Mouse (Mus musculus) left cerebral cortex, postnatal 36 days (tissue): ENCODE results near the gene Adam33. TPM values are rescaled to one million over a fixed set of nuclear protein-coding genes. Genes with fewer than 3 reads are reported as not detected.
"Not testable (repeated sequence)": the region's sequence is repeated elsewhere in the genome, so short reads cannot be mapped to it uniquely, and the experiment has no call there.

Experiments
- DNase-seq, 2 experiments: peaks; one replicate each; pipeline ENCODE4 v3.0.0; 2021 to 2022; ENCODE audit warnings: low spot score in 2 of 2, mixed read lengths in 1 of 2
- intact Hi-C: fragments of 180-260 bp; cut with DNase I; formaldehyde crosslinking; loops from one replicate; pipeline ENCODE4 v1.15.1; 2025
- microRNA-seq: library from miRNA; unstranded; fragments of <30 nt; microRNA quantifications from one replicate; pipeline ENCODE4 v1.2.0, GENCODE M21; 2022
- total RNA-seq, 2 experiments: library from RNA; stranded (reverse); gene quantifications; 2 replicates each; pipeline ENCODE4 v1.2.3; 2021

The Adam33 gene
- total RNA-seq, 2 experiments from 2014 or later, result 4.9 to 9.0 TPM

DNA sequence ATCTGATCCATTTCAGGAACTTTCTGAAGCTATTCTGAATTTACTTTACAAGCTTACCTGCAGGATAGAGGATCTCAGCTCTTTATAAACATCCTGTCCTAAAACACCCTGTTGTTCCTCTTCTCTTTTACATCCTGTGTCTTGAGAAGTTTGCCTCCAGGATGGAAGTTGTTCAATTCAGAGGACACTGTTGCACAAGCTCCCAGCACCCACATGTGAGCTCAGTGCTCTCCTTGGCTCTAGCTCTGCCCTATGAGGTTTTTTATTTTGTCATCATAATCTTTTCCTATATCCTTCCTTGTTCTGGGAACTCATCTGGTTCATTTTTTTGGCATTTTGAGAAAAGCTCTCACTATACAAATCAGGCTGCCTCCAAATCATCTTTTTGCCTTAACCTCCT lies 26.9 kb downstream of the Adam33 start:
- DNase-seq, result no peak
- intact Hi-C loops, result no loop called here

- no peak for DNase-seq
- intact Hi-C loops, result no loop called here
Measured at GRCm38 (mm10) chr2:131036343-131036742, 27.3 kb downstream of the Adam33 start.

GRCm38 (mm10) chr2:131031406-131031805 lies 32.2 kb downstream of the Adam33 start:
- DNase-seq, intact Hi-C loops: not testable (repeated sequence)

- intact Hi-C loops, result no loop called here
Measured at GRCm38 (mm10) chr2:131030998-131031397, 32.6 kb downstream of the Adam33 start.

DNA sequence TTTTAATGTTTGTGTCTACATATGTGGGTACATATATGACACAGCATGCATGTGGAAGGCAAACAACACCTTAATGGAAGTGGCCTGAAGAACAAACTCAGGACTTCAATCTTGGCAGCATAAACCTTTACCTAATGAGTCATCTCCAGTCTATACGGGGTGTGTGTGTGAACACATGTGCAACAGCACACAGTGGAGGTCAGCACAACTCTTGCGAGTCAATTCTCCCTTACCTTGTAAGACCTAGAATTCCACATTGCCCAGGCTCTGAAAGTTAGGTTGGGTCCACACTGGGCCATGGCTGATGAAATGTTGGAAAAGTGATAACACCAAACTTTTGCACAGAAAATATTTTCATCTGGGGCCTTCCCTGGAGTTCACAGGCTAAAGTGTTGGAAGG lies 33.1 kb downstream of the Adam33 start:
- no peak for DNase-seq
- intact Hi-C loops, result no loop called here

More at GRCm38 (mm10) chr2:131030998-131031397, 32.6 kb downstream of the Adam33 start:
- DNase-seq, result no peak

GRCm38 (mm10) chr2:131029065-131029935 lies 34.3 kb downstream of the Adam33 start:
- intact Hi-C loops, result no loop called here
- DNase-seq, result no peak

DNA sequence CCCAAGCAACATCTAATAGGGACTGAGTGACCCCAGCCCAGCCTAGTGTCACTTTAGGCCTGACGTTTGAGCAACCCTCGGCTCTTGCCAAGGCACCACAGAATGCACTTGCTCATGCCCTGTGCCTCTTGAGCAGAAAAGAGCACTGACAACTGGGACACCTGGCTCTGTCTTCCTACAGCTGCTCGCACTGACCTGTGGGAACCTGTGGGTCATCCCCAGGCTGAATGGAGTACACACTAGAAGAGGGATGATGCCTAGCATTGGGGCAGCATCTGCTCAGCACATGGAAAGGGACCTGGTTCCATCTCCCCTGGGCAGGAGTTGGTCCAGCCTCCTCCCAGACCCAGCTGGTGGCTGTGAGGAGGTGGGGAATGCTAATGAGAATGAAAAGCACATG lies 36.7 kb downstream of the Adam33 start:
- no peak for DNase-seq
- intact Hi-C loops, result no loop called here

DNA sequence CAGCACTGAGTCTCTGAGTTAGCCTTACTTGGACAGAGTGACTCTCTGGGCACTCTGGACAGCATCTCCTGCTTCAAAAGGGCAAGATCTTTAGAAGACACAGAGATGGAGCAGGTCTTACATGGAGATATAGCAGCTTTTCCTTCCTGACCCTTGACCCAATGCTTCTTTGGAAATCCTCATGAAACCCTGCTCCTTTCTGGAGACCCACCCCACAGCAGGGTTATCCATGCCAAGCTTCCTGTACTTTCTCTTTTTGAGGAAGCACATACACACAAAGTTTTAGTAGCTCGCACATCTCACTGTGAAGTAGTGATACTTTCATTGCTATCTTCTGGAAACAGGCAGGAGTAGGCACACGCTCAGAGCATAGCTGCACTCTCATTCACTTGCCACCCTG lies 38.4 kb downstream of the Adam33 start:
- DNase-seq, result no peak
- intact Hi-C loops, result no loop called here

DNA sequence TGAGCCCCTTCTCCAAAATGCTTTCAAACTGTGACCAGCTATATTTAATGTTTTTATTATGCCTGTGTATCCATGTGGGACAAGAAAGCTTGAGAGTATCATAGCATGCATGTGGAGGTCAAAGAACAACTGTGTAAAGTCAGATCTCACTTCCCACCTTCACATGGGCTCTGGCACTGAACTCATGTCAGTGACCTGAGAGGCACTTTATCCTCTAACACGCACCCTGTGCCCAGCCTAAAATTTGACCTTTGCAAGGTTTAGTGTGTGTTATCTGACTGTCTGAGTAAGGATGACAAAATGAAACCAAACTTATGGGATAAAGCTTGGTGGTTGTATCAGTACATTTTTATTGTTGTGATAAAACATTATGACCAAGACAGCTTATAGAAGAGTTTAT lies 53.0 kb downstream of the Adam33 start:
- intact Hi-C loops, result no loop called here
- DNase-seq, result no peak

DNA sequence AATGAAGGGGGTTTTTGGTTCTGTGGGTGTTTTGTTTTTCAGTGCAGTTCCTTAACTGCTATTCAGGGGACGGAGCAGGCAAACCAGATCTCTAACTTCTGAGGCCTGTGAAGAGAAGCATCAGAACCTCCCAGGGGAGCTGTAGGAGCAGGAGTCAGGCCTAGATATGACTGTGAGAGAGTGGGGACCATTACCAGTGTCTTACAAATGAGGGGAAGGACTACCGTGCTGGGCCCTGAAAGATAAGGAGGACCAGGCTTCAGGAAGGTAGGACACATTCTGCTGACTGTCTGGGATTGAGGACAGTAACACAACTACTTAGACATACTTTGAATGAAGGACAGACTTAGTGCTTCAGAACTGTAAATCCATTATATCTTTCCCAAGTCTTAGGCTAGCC lies 54.5 kb downstream of the Adam33 start:
- intact Hi-C loops, result no loop called here
- DNase-seq, result no peak

Small RNA genes lying within 50 kb of the gene (microRNA-seq; reads per million reads assigned to microRNA genes)
- gene Mir6973b, result not detected

Other genes starting within 250 kb of the Adam33 start
- gene 4930402H24Rik, start 157.4 kb downstream of the Adam33 start, total RNA-seq, result 10 to 100 TPM; 66.0 to 77.8 TPM
- 100 to 1,000 TPM; 125 to 128 TPM for gene Atrn, start 157.3 kb downstream of the Adam33 start, total RNA-seq
- 10 to 100 TPM; 53.5 to 65.7 TPM for gene Gfra4, start 20.7 kb downstream of the Adam33 start, total RNA-seq
- under 1 TPM; 0.32 to 0.75 TPM for gene Siglec1, start 23.0 kb upstream of the Adam33 start, total RNA-seq
- gene Hspa12b, start 63.5 kb upstream of the Adam33 start, total RNA-seq, result 10 to 100 TPM in 1 of 2 experiments, 1 to 10 TPM in 1; 7.2 to 11.9 TPM
- gene Gm11037, start 69.7 kb upstream of the Adam33 start, total RNA-seq, result not detected
- 10 to 100 TPM; 71.1 to 78.3 TPM for gene 1700037H04Rik, start 96.3 kb upstream of the Adam33 start, total RNA-seq
- 10 to 100 TPM; 75.1 to 88.0 TPM for gene Cenpb, start 116.3 kb upstream of the Adam33 start, total RNA-seq
- 10 to 100 TPM; 13.9 to 22.8 TPM for gene Cdc25b, start 123.1 kb upstream of the Adam33 start, total RNA-seq
- gene Spef1, start 123.5 kb upstream of the Adam33 start, total RNA-seq, result 10 to 100 TPM in 1 of 2 experiments, 1 to 10 TPM in 1; 9.7 to 10.8 TPM
- 10 to 100 TPM; 21.3 to 30.7 TPM for gene Ap5s1, start 143.3 kb upstream of the Adam33 start, total RNA-seq
- 1 to 10 TPM; 6.5 to 6.9 TPM for gene Mavs, start 170.2 kb upstream of the Adam33 start, total RNA-seq
- gene Pank2, start 198.7 kb upstream of the Adam33 start, total RNA-seq, result 10 to 100 TPM; 67.4 to 72.0 TPM